Mouse (Mus musculus) urinary bladder, postnatal 4 days (tissue): ENCODE measurements around the gene Syndig1l.

Source experiments
- DNase-seq, 2 experiments: peaks; one replicate each; pipeline ENCODE4 v3.0.0; 2021 to 2022; ENCODE audit warnings: low spot score in 2 of 2

The Syndig1l gene

DNA sequence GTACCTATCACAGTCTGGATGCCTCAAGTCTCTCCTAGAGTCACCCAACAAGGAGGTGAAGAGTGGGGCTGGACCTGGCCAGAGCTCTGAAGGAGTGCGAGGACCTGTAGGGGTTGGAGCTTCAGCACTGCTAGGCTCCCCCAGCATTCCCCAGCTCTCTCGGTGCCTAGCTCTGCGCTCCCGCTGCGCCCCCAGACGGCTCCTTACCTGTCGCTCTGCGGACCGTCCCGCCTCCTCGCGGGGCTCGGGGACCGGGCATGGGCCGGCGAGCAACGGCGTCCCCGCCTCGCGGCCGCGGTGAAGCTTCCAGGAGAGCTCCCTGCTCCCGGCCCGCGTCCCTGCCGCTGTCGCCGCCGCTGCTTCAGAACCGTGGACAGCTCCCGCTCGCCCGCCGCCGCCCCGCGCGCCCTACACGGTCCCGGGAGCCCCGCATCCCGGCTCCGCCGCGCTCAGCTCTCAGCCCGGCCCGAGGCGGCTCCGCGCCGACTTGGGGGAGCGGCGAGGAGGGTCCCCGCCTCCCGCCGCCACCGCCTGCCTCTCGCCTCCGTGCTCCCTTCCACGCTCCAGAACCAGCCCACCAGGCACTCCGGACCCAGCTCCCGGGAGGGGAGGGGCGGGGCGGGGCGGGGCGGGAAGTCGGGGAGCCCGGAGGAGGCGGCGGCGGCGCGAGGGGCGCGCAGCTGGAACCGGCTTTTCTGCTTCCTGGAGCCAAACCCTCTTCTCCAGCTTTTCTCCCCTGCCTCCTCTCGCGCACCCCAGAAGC, at the start of gene Syndig1l:
Gene Syndig1l (minus strand): TSS at position 513 of the 763 bp plus-strand sequence.
- peak; percentile 65 to 82 for DNase-seq

DNA sequence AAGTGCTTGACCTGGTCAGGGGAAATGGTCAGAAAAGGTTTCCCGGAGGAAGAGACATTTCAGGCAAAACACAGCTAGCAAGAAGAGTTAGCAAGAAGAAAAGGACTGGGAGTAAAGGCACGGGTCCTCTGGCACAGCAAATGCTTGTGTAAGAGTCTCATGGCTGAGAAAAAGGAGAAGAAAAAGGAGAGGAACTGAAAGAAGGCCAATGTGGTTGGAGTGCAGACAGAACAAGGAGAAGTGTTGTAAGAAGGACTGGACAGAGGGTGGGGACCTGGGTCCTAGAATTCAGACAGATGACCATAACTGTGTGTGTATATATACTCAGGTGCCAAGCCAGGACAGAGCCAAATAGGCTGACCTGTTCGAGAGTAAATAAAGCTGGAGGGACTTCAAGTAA, 49.5 kb upstream of the Syndig1l start:
- DNase-seq: no peak

DNA sequence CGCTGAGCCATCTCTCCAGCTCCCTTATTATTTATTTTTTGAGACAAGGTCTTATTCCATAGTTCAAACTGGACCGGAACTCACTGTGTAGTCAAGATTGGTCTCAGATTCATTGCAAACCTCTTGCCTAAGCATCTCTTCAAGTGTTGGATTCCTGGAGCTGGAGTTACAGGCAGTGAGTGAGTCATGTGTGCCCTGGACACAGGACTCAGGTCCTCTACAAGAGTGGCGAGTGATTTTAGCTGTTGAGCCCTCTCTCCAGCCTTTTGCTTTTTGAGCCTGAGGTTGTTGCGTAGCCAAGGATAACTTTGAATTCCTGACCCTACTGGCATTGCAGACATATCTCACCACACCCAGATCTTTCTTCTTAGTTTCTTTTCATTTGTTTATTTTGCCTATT, 47.1 kb upstream of the Syndig1l start:
- no peak for DNase-seq

DNA sequence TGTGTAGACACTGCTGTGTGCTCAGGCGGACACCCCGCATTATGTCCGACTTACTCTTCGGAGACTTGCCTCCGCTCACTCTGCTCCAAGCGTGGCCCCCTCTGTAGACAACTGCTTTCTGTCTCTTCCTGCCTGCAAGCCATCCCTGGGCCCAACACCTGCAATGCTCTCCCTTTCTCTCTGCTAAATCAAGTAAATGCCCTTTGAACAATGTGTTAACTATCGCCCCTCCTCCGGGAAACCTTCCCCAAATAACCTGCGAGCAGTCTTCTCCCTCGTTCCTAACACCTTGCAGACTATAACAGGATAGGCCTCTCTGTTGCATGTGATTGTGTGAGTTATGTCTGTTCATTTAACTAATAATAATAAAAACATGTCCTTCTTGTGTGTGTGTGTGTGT, 44.9 kb upstream of the Syndig1l start:
- DNase-seq: no peak

DNA sequence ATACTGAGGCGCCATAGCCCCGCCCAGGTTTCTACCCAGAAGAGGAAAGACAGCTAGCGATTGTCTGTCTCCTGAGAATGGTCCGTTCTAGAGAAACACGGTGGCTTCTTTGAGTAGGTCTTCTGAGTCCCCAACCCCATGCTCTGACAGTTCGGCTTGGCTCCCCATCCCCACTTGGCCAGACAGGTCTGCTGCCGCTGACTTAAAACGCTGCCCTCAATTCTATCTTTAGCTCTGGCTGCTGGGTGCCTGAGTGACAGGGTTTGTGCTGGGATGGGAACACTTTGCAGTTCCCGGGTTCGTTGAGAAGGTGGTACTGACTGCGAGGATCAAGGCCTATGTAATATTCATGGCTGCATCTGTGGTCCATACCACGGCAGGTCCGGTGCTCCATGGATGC, 34.7 kb upstream of the Syndig1l start:
- DNase-seq: no peak

DNA sequence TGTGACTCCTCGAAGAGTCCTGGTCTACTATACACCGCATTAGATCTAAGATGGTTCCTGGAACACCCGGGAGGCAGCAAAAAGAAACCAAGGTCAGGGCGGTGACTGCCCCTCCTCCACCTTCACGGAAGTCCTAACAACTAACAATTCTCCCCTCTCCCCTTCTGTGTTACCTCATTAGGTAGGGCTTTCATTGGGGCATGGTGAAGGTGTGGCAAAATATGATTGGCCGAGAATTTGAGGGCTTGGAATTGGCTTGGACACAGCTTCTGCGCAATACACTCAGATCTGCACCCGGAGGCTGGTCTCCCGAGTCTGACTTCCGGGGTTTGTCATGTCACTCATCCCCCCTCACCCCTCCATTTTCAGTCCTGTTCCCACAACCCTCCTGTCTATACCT, 29.8 kb upstream of the Syndig1l start:
- no peak for DNase-seq

DNA sequence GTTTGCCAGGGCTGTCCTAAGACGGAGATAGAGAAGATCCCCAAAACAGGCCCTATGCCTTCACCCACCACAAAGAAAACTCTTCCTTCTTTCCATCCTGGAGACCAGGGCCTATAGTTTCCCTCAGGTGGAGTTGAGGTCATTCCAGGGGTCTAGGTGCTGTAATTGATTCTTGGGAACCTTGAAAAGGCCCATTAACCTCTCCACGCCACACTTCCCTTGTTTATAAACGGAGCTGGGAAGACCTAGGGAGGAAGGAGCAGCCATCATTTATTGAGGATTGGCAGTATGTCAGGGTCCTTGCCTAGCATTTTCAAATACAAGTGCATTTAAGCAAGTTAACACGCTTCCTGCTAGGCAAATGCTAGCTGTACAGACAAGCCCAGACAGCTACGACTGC, 28.8 kb upstream of the Syndig1l start:
- DNase-seq: no peak

DNA sequence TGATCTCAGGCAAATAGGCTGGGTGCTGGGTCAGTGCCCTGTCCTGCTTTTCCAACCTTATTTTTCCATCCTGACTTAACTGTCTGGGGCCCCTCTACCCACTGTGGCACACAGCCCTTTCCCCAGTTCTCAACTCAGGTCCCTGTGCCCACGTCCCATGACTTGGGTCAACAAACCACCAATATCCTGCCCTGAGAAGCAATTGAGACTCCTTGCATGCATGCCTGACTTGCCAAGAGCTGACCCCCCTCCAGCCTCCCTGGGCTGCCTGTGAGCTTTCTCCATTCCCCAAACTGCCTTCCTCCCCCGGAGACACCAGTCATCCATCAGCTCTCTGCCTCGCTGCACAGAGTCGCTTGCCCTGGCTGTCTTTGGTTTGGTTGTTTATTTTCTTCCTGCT, 28.4 kb upstream of the Syndig1l start:
- DNase-seq: no peak

DNA sequence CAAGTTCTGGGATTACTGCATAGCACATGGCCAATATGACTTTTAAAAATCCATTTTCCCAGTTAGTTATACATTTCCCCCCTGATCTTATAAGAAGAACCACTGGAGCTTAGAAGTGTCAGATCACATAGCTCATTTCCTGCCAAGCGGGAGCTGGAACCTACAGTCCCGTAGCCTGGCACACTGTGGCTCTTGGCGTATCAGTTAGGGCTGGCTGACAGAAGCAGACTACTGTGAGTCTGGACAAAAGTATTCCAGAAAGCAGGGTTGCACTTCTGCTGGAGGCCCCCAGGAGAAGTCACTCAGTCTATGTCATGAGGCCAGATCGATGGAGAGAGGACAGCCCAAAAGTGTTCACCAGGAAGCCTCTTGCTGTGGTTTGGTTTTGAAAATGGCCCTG, 27.8 kb upstream of the Syndig1l start:
- no peak for DNase-seq

DNA sequence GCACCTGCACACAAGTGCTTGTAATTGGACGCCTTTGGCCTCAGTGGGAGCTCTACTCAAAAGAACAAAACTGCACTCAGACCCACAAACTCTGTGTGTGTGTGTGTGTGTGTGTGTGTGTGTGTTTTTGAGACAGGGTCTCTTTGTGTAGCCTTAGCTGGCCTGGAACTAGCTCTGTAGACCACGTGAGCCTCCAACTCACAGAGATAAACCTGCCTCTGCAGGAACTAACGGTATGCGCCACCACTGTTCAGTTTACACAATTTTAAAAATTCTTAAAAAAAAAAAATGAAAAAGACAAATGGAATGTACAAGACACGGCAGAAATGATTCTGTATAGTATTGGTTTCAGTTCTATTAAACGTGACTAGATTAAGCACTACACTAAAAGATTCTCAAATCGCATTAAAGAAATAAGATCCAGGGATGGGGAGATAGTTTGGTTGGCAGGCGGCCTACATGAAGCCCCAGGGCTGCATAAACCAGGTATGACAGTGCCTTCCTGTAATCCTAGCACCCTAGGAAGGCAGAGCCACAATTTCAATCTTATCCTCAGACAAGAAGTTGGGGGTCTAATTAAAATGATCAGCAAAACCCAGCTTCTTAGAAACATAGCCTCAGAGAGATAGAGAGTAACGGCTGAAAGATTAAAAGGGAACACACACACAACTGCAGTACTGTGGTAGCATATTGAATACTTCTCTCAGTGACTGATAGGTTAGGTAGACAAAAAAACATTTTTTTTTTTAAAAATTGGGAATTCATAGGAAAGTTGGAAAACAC, 20.0 kb upstream of the Syndig1l start:
- DNase-seq: no peak

DNA sequence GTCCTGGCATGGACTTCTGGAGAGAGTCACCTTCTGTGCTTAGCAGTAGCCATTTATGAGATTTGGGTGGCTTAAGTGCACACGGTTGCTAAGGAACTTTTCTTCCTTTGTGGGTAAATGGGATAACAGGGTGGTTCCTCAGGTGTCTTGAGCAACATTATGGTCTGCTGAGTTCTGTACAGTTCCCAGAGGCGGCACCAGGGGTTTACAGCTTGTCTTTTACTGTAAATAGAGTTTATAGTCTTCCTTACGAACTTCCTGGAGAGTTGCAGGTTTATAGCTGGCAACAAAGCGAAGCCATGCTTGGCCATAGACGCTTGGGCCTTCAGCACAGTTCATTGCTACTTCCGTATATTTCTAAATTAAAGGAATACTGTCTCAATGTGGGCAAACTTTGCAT, 15.9 kb upstream of the Syndig1l start:
- DNase-seq: no peak

DNA sequence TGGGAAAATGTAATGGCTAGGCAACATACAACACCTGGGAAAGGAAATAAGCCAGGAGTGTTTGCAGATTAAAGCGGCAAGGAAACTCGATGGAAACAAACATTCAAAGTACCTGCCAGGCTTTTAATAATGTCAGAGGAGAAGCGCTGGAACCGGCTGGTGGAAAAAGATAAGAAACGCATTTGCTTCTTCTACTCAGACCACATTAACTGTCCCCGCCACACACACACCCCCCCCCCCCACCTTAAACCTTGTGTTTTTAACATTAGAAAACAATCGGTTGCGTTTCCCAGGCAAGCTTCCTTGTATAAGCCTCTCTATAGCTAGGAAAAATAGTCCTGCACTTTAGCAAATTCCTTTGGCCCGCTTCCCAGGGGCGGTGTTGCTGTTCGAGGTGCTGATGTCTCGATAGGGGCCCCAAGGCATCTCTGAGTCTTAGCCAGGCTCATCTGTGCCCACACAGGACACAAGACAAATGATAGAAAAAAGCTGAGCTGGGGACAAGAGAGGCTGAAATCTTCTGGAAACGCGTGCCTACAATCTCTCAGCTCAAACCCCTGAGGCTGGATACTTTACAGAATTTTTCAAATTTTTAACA, 11.3 kb upstream of the Syndig1l start:
- no peak for DNase-seq

DNA sequence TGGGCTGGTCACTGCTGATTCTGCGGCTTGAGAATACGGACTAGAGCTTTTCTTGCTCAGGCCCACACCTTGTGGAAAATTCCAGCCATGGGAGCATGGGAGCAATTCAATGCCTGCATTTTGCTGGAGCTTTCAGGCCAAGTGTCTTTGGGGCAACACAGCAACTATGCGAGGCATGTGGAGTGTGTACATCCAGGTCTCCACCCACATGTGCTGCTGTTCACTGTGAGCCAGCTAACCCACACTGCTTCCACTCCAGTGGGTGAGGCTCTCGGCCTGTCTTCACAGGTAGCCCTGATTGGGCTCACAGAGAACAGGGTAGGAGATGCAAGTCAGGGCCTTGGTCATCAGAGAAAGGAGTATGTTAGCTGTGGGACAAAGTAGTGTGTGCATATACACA, 9.2 kb upstream of the Syndig1l start:
- no peak for DNase-seq

DNA sequence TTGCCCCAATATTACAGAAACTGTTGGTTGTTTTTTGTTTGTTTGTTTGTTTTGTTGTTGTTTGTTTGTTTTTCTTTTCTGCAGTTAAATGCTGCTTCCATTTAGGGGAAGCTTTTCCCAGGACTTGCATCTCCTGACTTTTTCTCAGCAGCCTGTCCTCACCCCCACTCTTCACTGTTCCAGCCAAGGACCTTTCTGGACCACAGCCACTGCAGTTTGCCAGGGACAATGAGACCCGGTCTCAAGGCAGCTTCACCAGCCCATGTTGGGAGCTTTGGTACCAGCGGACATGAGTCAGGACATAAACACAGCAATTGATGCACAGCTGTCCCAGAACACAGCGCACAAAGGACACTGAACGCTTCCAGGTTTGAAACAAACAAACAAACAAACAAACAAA, 8.3 kb upstream of the Syndig1l start:
- no peak for DNase-seq

DNA sequence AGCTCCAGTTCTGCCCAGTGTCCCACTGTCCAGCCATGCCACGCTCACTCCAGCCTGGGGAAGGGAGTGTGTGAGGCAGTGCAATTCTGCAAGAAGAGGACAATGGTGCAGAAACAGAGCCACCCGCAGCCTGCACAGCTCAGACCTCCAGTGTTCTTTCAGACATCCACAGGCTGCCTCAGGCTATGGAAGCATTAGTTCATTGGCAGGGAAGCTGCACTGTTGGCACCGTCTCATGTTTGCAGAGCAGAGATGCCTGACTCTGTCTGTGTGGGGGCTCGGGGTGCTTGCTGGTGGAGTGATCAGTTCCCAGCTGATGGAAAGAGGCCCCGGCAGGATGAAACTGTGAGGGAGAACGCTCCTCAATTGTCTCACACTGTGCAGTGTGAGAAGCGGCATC, 4.0 kb upstream of the Syndig1l start:
- no peak for DNase-seq

DNA sequence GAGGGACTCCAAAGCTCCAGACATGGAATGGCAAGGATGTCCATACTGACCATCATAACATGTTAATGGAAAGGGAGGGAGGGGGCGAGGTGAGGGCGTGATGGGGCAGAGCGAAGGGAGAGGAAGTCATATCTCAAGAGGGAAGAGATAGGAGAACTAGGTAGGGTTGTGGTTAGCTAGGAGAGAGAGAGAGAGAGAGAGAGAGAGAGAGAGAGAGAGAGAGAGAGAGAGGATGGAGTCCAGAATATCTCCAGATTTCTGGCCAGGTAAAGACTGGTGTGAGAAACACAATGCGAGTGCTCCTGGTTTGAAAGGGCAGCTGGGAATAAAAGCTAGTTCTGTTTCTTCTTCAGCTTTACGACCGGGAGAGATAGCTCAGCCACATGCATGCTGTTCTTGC, 6.5 kb downstream of the Syndig1l start:
- no peak for DNase-seq

DNA sequence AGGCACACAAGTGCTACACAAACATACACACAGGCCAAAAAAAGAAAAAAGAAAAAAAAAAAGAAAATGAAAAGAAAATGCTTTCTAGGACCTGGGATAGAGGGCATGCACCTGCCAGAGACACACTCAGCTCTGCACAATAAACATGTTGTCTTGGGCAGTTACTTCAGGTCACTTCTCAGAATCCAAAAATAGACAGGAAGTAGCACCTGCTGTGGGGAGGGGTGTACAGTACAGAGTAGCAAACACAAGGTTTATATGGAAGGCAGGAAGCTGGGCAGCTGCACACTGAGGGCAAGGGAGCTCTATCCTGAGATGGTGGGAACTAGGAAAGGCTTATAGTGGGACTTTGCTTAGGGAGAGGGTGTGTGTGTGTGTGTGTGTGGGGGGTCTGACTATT, 7.3 kb downstream of the Syndig1l start:
- no peak for DNase-seq

DNA sequence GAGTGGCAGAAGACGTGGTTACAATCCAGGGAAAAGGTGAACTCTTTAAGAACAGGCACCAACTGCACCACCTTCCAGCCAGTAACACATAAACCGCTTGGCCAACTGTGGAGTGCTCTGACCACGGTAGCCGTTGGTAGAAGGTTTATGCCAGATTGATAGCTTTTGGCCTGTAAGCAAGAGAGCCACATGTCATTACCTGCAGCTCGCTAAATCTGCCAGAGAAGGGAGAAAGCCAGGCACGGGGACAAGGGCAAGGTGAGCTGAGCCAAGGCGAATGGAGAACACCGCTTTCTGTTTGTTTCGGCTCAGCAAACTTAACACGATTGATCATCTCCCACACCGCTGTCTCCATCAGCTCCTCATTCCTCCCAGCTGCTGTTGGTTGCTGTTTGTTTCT, 9.6 kb downstream of the Syndig1l start:
- DNase-seq: no peak

DNA sequence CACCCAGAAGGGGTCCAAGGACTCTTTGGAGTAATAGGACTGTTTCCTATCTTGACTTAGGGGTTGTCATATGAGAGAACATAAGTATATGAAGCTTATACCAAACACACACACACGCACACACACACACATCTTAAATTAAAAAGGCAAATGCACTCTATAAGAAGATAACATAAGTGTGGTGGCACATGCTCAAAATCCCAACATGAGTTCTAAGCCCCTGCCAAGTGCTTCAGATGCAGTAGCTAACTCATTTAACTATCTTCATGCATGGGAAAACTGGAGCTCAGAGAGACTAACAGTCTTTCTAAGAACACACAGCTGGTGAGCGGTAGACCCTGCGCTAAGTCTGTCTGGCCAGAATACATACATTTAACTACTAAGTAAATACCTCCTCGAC, 11.1 kb downstream of the Syndig1l start:
- no peak for DNase-seq

DNA sequence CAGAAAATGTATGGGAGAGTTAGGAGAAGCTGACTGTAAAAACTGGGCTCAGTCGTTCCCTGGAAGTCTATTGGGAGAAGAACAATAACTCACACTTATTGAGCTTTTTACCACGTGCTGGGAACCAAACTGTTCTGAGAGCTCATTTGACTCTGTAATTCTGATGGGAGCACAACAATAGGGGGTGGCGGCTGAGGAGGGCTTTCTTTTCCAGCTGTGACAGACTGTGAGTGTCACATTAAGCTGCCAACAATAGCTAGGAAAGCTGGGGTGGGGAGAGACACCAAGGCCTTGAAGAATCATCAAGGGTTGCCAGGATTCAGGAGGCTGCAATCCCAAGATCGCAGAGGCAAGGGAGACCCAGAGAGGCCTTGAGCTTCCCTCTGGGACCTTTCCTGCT, 12.5 kb downstream of the Syndig1l start:
- DNase-seq: no peak

DNA sequence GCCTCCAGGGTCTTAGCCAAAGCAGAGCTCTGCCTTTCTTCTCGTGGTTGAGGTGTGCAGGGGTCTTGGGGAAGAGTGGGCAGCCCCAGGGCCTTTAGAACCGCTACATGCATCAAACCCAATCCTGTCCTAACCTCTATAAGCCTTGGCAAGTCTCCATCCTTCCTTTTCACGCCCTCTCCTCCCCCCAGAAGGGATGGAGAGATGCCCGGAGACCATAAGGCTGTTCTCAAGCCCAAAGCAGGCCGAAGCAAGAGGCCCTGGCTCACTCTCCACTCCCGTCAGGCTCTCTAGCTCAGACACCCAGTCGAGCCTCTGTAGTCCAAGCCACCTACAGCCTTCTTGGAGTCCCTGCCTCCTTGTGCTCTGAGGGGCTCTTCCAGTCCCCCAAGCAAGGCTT, 14.1 kb downstream of the Syndig1l start:
- DNase-seq: no peak

DNA sequence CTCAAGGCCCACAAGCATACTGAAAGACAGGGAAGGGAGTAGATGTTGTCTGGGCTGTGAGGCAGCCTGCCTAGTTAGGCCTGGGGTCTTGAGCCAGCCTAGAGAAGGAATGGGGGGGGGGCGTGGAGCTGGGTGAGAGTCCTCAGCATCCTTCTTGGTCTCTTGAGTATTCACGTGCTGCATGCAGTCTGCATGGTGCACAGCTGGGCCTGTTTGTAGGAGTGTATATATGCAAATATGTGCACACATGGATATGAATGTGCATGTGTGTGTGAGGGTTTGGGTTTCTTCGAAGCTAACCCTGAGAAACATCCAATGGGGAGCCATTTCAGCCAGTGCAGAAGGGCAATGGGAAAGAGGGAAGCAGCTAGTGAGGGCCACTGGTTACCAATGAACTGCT, 22.6 kb downstream of the Syndig1l start:
- DNase-seq: no peak
